Mouse (Mus musculus) stomach, embryonic 15.5 days (tissue): ENCODE results near the gene Aox2. TPM values are rescaled to one million over a fixed set of nuclear protein-coding genes. Genes with fewer than 3 reads are reported as not detected.

Source experiments
- polyA plus RNA-seq: library from polyadenylated mRNA; unstranded; fragments of >200 nt; fragmentation: Nextera tagmentation; extraction: Ambion mirVana; gene quantifications from 2 replicates; pipeline ENCODE4 v1.2.1, GENCODE M21; 2015

The Aox2 gene
- polyA plus RNA-seq, 1 experiment from 2014 or later, result 0.05 TPM

Other genes with a start within 250 kb of the Aox2 start
- 0.10 and 0.21 TPM in 2 replicates for gene Aox1, start 248.4 kb upstream of the Aox2 start, polyA plus RNA-seq
- gene Aox3, start 165.2 kb upstream of the Aox2 start, polyA plus RNA-seq, result 0.79 and 0.85 TPM in 2 replicates
- gene Aox4, start 67.9 kb upstream of the Aox2 start, polyA plus RNA-seq, result 0.13 and 0.18 TPM in 2 replicates
- gene Bzw1, start 114.6 kb downstream of the Aox2 start, polyA plus RNA-seq, result 293 and 313 TPM in 2 replicates
- gene Clk1, start 145.7 kb downstream of the Aox2 start, polyA plus RNA-seq, result 185 and 188 TPM in 2 replicates
- 36.8 and 40.0 TPM in 2 replicates for gene Nif3l1, start 166.8 kb downstream of the Aox2 start, polyA plus RNA-seq
- 49.1 and 49.4 TPM in 2 replicates for gene Ppil3, start 167.2 kb downstream of the Aox2 start, polyA plus RNA-seq
- gene Orc2, start 226.8 kb downstream of the Aox2 start, polyA plus RNA-seq, result 23.3 and 27.8 TPM in 2 replicates